Mouse (Mus musculus) E14TG2a.4 (cell line): ENCODE results near the gene Il11ra1.

Experiments used
- CTCF ChIP-seq: conservative IDR thresholded peaks from 2 replicates; pipeline ENCODE4 v1.5.1; 2014; ENCODE audit warnings: low read length
- POU5F1 ChIP-seq: IDR thresholded peaks from 2 replicates; pipeline ENCODE4 v1.6.1; 2014; ENCODE audit warnings: low read length, borderline replicate concordance

DNA sequence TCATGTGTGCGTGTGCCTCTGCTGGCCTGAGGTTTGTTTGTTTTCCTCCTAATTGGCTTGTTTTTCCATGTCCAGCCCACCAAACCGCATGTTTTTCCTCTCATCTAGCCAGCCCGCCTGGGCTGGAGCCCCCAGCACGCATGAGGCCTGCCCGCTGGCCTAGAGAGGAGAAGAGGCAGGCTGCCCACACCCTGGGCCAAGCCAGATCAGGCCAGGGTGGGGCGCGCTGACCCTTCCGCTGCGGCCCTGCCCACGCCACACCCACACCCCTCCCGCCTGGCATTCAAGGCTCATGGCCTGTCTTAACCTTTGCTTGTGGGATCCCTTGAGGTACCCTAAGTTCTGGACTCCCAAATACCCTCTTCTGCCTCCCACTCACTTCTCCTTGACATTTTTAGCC is 33.1 kb upstream of the Il11ra1 start:
- TF ChIP-seq CTCF (no peak), POU5F1 (no peak)
